Mouse (Mus musculus) heart, adult 2 months (tissue): ENCODE measurements around the gene Timm8a1. TPM values are rescaled to one million over a fixed set of nuclear protein-coding genes. Genes with fewer than 3 reads are reported as not detected.

Experiments
- DNase-seq, 2 experiments: peaks; one replicate each; pipeline ENCODE4 v3.0.0; 2021
- H3K27ac ChIP-seq: fragments of 200-600 bp; 2 replicates; pipeline ENCODE4 v1.8.1; 2022
- H3K27me3 ChIP-seq: fragments of 200-500 bp; 2 replicates; pipeline ENCODE4 v1.6.1; 2012; ENCODE audit warnings: mild to moderate bottlenecking, low read length, inconsistent platforms, mixed read lengths; ENCODE audit not compliant: control insufficient read depth, insufficient read depth
- H3K36me3 ChIP-seq: fragments of 200-500 bp; 2 replicates; pipeline ENCODE4 v1.6.1; 2012; ENCODE audit warnings: low read length, inconsistent platforms; ENCODE audit not compliant: control insufficient read depth, insufficient read depth
- H3K4me1 ChIP-seq: fragments of 200-500 bp; 2 replicates; pipeline ENCODE4 v1.6.1; 2011; ENCODE audit warnings: low read length; ENCODE audit not compliant: control insufficient read depth, insufficient read depth
- H3K4me3 ChIP-seq: fragments of 200-600 bp; 2 replicates; pipeline ENCODE4 v1.8.1; 2022
- H3K79me2 ChIP-seq: fragments of 200-500 bp; replicated peaks from 2 replicates; pipeline ENCODE4 v1.6.1; 2012; ENCODE audit warnings: mild to moderate bottlenecking, inconsistent platforms, low read length, moderate library complexity, mixed read lengths; ENCODE audit not compliant: control insufficient read depth, insufficient read depth
- H3K9ac ChIP-seq: fragments of 200-500 bp; 2 replicates; pipeline ENCODE4 v1.6.1; 2012; ENCODE audit warnings: low read depth, mild to moderate bottlenecking, control low read depth, inconsistent platforms, low read length, mixed read lengths
- CTCF ChIP-seq: fragments of 200-600 bp; IDR thresholded peaks from 2 replicates; pipeline ENCODE4 v1.8.1; 2022; ENCODE audit warnings: antibody characterized with exemption, mild to moderate bottlenecking, moderate library complexity
- EP300 ChIP-seq: fragments of 200-500 bp; IDR thresholded peaks from 2 replicates; pipeline ENCODE4 v1.6.1; 2011; ENCODE audit warnings: low read depth, low read length, control low read depth; ENCODE audit not compliant: insufficient read depth
- POLR2A ChIP-seq: fragments of 200-500 bp; IDR thresholded peaks from 2 replicates; pipeline ENCODE4 v1.6.1; 2011; ENCODE audit warnings: mild to moderate bottlenecking, low read depth, low read length, control low read depth; ENCODE audit not compliant: insufficient read depth
- WGBS: fragments of 180-500 bp; shearing (Covaris S2); methylation state at CpG from one replicate; pipeline ENCODE4 v1.1.7; 2018; 5-methylcytosine and 5-hydroxymethylcytosine counted together
- intact Hi-C: fragments of 180-260 bp; cut with DNase I; formaldehyde crosslinking; loops from one replicate; pipeline ENCODE4 v1.15.1; 2025
- polyA plus RNA-seq: library from polyadenylated mRNA; depleted of rRNA; stranded (reverse); fragments of >200 nt; gene quantifications from 2 replicates; pipeline ENCODE4 v1.2.3, GENCODE M21; 2012
- total RNA-seq, 2 experiments: library from RNA; stranded (reverse); gene quantifications; 2 replicates each; pipeline ENCODE4 v1.2.3; 2021

The Timm8a1 gene
- total and polyA plus RNA-seq, 3 experiments: 2.5 to 25.1 (median 25.0) TPM

DNA sequence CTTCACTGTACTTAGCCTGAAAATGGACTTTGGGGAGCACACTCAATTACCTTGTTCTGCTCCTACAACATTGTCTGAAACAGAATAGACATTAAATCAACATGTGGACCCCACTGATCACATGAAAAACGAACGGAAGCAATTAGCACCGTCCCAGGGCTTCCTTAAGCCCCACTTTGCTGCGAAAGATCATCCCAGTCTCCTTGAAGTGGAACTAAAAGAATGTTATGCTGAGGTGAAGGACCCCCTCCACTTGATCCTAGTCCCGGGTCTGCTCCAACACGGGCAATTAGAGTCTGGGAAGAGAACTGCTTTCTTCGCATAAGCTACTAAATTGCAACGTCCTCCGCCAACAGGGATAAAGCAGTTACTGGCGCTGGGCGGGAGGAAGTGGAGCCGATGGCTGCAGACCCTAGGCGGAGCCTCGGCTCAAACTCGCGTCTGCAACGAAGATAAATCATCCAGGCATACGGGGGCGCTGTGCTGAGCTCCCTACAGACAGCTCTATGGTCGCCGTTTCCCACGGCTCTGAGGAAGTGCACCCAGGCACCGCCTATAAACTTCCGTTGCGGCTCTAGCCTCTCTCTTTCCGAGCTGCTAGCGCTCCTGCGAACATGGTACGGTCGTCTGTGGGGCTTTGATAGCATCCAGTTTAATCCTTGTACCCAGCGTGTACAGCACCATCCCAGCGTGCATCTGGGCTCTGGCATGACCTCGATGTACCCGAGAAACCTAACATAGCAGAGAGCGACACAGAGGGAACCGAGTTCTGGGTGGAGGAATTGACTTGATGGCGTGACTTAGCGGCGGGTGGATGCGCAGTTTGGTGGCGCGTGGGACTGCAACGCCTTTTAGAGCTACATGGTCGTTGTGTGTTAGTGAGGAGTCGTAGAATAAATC, 43.7 kb upstream of the Timm8a1 start, which contains the start of gene Rpl36a:
Rpl36a (plus strand) TSS at position 552 of the 900 bp plus-strand sequence.
- TF ChIP-seq POLR2A (peak; percentile 99), EP300 (no peak; the same call in 1 of the 2 replicates), CTCF (peak; percentile 88)
- intact Hi-C loops: loop anchor here (2.0 to 5.0 kb wide), 2 partner anchors 15 to 43 kb away; partner anchors contain the start of genes Gla, Hnrnph2 and Timm8a1

GRCm38 (mm10) chrX:134582888-134583669, 41.4 kb upstream of the Timm8a1 start, which contains the start of gene Btk:
Gene Btk, minus strand, starts transcription at chrX:134583570.
- H3K79me2 ChIP-seq: no peaks in the 10 kb centered on the region
- WGBS: 72% methylated on average over 11 of the region's 11 CpGs
- no peaks in the 10 kb centered on the region for H3K27me3 ChIP-seq
- TF ChIP-seq POLR2A (no peak), CTCF (no peak), EP300 (no peak)
- H3K4me3 ChIP-seq: no peak within 1 kb of the TSS
- H3K36me3 ChIP-seq: no peaks in the 10 kb centered on the region
- H3K27ac ChIP-seq: no peak within 1 kb of the TSS
- no peaks in the 10 kb centered on the region for H3K4me1 ChIP-seq
- intact Hi-C loops: no loop called here
- no peak within 1 kb of the TSS for H3K9ac ChIP-seq
- peak in 1 of 2 experiments; percentile 8 for DNase-seq

More for the DNA sequence above, 43.7 kb upstream of the Timm8a1 start, which contains the start of gene Rpl36a:
- Histone ChIP-seq H3K27ac (peak within 1 kb of the TSS; percentile 80), H3K4me3 (peak within 1 kb of the TSS; percentile 59), H3K9ac (peak within 1 kb of the TSS; percentile 76), H3K4me1 (no peaks in the 10 kb centered on the region), H3K36me3 (no peaks in the 10 kb centered on the region), H3K27me3 (no peaks in the 10 kb centered on the region), H3K79me2 (no peaks in the 10 kb centered on the region)
- 18% methylated on average over 45 of the region's 45 CpGs for WGBS
- peak; percentile 91 for DNase-seq

- Histone ChIP-seq H3K79me2 (no peaks in the 10 kb centered on the region), H3K9ac (no peak overlapping the region), H3K4me3 (no peak overlapping the region), H3K27me3 (no peaks in the 10 kb centered on the region), H3K4me1 (no peaks in the 10 kb centered on the region), H3K36me3 (no peaks in the 10 kb centered on the region), H3K27ac (no peak overlapping the region)
- TF ChIP-seq EP300 (no peak), CTCF (no peak), POLR2A (no peak)
- WGBS: 74% methylated on average over 11 of the region's 11 CpGs
- no peak for DNase-seq
- intact Hi-C loops: no loop called here
Measured at GRCm38 (mm10) chrX:134582270-134582669, 40.6 kb upstream of the Timm8a1 start.

- no peak for DNase-seq
- TF ChIP-seq EP300 (no peak), POLR2A (no peak), CTCF (no peak)
- Histone ChIP-seq H3K27me3 (no peaks in the 10 kb centered on the region), H3K9ac (no peak overlapping the region), H3K36me3 (no peaks in the 10 kb centered on the region), H3K79me2 (no peaks in the 10 kb centered on the region), H3K4me1 (no peaks in the 10 kb centered on the region), H3K4me3 (no peak overlapping the region), H3K27ac (no peak overlapping the region)
- WGBS: 69% methylated on average over 14 of the region's 14 CpGs
- intact Hi-C loops: no loop called here
Measured at GRCm38 (mm10) chrX:134580528-134581305, 39.1 kb upstream of the Timm8a1 start.

DNA sequence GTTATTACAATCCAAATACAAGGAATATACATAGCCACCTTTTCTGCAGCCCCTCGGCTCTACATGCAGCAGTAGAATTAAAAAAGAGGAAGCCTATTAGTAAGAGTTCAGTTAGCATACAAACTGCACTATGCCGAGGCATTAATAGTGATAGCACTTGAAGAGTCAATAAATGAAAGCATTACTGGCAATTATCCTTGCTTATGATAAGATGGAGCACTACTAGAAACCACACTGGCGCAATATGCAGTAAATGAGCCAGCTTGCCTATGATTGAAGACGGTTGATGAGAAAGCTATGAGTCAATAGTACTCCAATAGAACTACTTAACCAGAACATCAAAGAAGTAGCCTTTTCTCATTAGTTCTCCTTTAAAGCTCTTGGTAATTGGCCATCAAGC, 36.2 kb upstream of the Timm8a1 start:
- no peaks in the 10 kb centered on the region for H3K4me1 ChIP-seq
- H3K27me3 ChIP-seq: no peaks in the 10 kb centered on the region
- H3K27ac ChIP-seq: no peak overlapping the region
- no peaks in the 10 kb centered on the region for H3K36me3 ChIP-seq
- intact Hi-C loops: no loop called here
- no peak for DNase-seq
- no peak for TF ChIP-seq CTCF
- no peak for TF ChIP-seq EP300
- H3K79me2 ChIP-seq: no peaks in the 10 kb centered on the region
- H3K4me3 ChIP-seq: no peak overlapping the region
- WGBS: 79% methylated on average over 4 of the region's 4 CpGs
- H3K9ac ChIP-seq: no peak overlapping the region
